Mouse (Mus musculus) limb, embryonic 11.5 days (tissue): ENCODE measurements around the gene Kcna6. TPM values are rescaled to one million over a fixed set of nuclear protein-coding genes. Genes with fewer than 3 reads are reported as not detected.

Experiments used
- ATAC-seq: fragments of 200-750 bp; cut with Nextera tagmentation; 2 replicates; pipeline ENCODE4 v1.8.0; 2017; ENCODE audit warnings: low read depth; ENCODE audit not compliant: insufficient number of reproducible peaks, low FRiP score, low TSS enrichment
- DNase-seq: peaks from one replicate; pipeline ENCODE4 v3.0.0-alpha.2; 2015; ENCODE audit warnings: low spot score
- H3K27ac ChIP-seq: fragments of 300-500 bp; sonication (generic); replicated peaks from 2 replicates; pipeline ENCODE4 v1.5.1; 2014; ENCODE audit warnings: low read depth, mild to moderate bottlenecking, low read length
- H3K27me3 ChIP-seq: fragments of 300-500 bp; sonication (generic); 2 replicates; pipeline ENCODE4 v1.6.1; 2014; ENCODE audit warnings: mild to moderate bottlenecking, low read length, mixed read lengths; ENCODE audit not compliant: control insufficient read depth, insufficient read depth
- H3K36me3 ChIP-seq: fragments of 300-500 bp; sonication (generic); 2 replicates; pipeline ENCODE4 v1.6.1; 2014; ENCODE audit warnings: mild to moderate bottlenecking, low read length, moderate library complexity, mixed read lengths; ENCODE audit not compliant: control insufficient read depth, insufficient read depth
- H3K4me1 ChIP-seq: fragments of 300-500 bp; sonication (generic); 2 replicates; pipeline ENCODE4 v1.6.1; 2014; ENCODE audit warnings: low read length, mixed read lengths; ENCODE audit not compliant: control insufficient read depth, insufficient read depth
- H3K4me2 ChIP-seq: fragments of 300-500 bp; sonication (generic); 2 replicates; pipeline ENCODE4 v1.6.1; 2014; ENCODE audit warnings: low read depth, mild to moderate bottlenecking, moderate library complexity; ENCODE audit not compliant: severe bottlenecking
- H3K4me3 ChIP-seq: fragments of 300-500 bp; sonication (generic); 2 replicates; pipeline ENCODE4 v1.5.1; 2014; ENCODE audit warnings: low read depth, low read length
- H3K9ac ChIP-seq: fragments of 300-500 bp; sonication (generic); 2 replicates; pipeline ENCODE4 v1.6.1; 2014; ENCODE audit warnings: mild to moderate bottlenecking, low read length
- H3K9me3 ChIP-seq: fragments of 300-500 bp; sonication (generic); 2 replicates; pipeline ENCODE4 v1.6.1; 2016; ENCODE audit warnings: low read length; ENCODE audit not compliant: control insufficient read depth
- WGBS: fragments of 180-500 bp; shearing (Covaris S2); extraction: QIAGEN DNeasy Blood & Tissue Kit; methylation state at CpG from one replicate; pipeline ENCODE4 v1.1.7; 2014; 5-methylcytosine and 5-hydroxymethylcytosine counted together
- polyA plus RNA-seq: library from polyadenylated mRNA; unstranded; fragments of >200 nt; fragmentation: Nextera tagmentation; extraction: Ambion mirVana; gene quantifications from 2 replicates; pipeline ENCODE4 v1.2.1, GENCODE M21; 2014

Gene Kcna6
- polyA plus RNA-seq, 1 experiment from 2014 or later = 5.3 TPM

- Histone ChIP-seq H3K4me1 (0 out of 2 replicates have a peak, but pooled peaks cover 6% of the 10 kb centered on the region), H3K36me3 (no peaks in the 10 kb centered on the region), H3K9me3 (no peaks in the 10 kb centered on the region), H3K4me2 (no peak overlapping the region), H3K9ac (no peak overlapping the region), H3K4me3 (no peak overlapping the region), H3K27ac (no peak overlapping the region), H3K27me3 (no peaks in the 10 kb centered on the region)
- ATAC-seq (no peak), DNase-seq (no peak)
- WGBS = 86% methylated on average over 12 of the region's 12 CpGs
These were observed 29.8 kb upstream of the Kcna6 start for GRCm38 (mm10) chr6:126770146-126770731.

DNA sequence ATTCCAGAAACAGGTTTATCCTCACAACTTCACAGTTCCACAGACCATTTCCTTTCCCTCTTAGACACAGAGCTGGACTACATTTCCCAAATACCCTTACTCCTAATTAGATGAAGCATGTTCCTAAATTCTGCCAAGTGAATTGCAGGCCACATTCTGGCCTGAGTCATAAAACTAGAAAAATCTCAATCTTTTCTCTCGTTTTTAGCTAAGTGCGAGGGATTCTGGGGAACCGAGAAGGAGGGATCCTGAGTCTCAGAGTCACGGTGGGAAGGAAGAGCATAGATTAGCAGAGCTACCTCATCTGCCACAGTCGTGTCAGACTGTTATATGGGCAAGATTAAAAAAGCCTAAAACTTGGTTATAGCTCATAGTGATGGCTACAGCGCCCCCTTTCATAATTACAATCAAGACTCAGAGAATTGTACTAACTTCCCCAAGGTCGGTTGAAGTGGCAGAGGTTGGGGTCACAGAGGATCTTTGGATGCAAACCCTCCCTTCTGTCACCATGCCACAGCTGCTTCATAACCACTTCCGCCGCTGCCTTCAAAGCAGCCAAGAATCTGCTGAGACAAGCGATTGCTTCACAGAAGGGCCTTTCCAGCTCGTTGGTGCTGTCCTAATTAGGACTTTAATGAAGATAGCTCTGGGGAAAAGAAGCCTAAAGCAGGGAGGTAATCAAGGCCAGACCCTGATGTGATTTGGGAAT is 28.6 kb upstream of the Kcna6 start:
- WGBS = 54% methylated on average over 11 of the region's 11 CpGs
- H3K4me3 ChIP-seq = no peak overlapping the region
- H3K36me3 ChIP-seq = no peaks in the 10 kb centered on the region
- DNase-seq (no peak), ATAC-seq (no peak)
- H3K9me3 ChIP-seq = no peaks in the 10 kb centered on the region
- no peak overlapping the region for H3K4me2 ChIP-seq
- 0 out of 2 replicates have a peak, but pooled peaks cover 6% of the 10 kb centered on the region for H3K4me1 ChIP-seq
- no peaks in the 10 kb centered on the region for H3K27me3 ChIP-seq
- no peak overlapping the region for H3K27ac ChIP-seq
- no peak overlapping the region for H3K9ac ChIP-seq

- H3K27ac ChIP-seq = no peak overlapping the region
- no peak overlapping the region for H3K4me2 ChIP-seq
- WGBS = 26% methylated on average over 7 of the region's 7 CpGs
- H3K9ac ChIP-seq = no peak overlapping the region
- H3K36me3 ChIP-seq = no peaks in the 10 kb centered on the region
- 0 out of 2 replicates have a peak, but pooled peaks cover 6% of the 10 kb centered on the region for H3K4me1 ChIP-seq
- no peaks in the 10 kb centered on the region for H3K27me3 ChIP-seq
- ATAC-seq (no peak), DNase-seq (no peak)
- no peaks in the 10 kb centered on the region for H3K9me3 ChIP-seq
- no peak overlapping the region for H3K4me3 ChIP-seq
These were observed 27.4 kb upstream of the Kcna6 start for GRCm38 (mm10) chr6:126767610-126768532.

GRCm38 (mm10) chr6:126766552-126766951 is 26.1 kb upstream of the Kcna6 start:
- Histone ChIP-seq H3K4me2 (no peak overlapping the region), H3K9ac (no peak overlapping the region), H3K27me3 (no peaks in the 10 kb centered on the region), H3K36me3 (no peaks in the 10 kb centered on the region), H3K9me3 (no peaks in the 10 kb centered on the region), H3K27ac (no peak overlapping the region), H3K4me1 (0 out of 2 replicates have a peak, but pooled peaks cover 6% of the 10 kb centered on the region), H3K4me3 (no peak overlapping the region)
- ATAC-seq = 0 out of 2 replicates have a peak, but pooled peaks have one; percentile 35
- 84% methylated on average over 5 of the region's 5 CpGs for WGBS
- DNase-seq = no peak

DNA sequence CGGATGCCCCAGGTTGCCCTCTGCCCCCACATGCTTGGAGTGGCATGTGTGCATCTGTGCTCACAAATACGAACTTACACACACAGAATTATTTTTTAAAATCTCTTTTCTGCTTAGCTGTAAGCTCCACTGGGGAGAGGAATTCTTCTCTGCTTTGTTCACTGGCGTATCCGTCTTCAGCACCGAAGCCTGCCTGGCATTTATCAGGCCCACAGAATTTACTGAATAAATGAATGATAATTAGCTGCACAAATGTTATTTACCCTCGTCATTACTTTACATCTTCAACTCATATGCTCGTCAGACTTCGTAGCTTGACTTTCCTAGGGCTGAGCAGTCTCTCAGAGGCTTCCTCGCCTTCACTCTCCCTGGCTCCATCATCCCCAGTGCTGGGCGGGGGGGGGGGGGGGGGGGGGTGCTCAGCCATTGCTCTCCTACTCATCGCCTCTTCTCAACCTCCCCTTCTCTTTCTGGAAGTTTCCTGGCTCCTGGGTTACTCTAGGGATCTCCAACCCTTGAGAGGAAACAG is 24.2 kb upstream of the Kcna6 start:
- Histone ChIP-seq H3K27me3 (no peaks in the 10 kb centered on the region), H3K27ac (no peak overlapping the region), H3K4me1 (0 out of 2 replicates have a peak, but pooled peaks cover 6% of the 10 kb centered on the region), H3K4me3 (no peak overlapping the region), H3K36me3 (no peaks in the 10 kb centered on the region), H3K9ac (no peak overlapping the region), H3K4me2 (no peak overlapping the region), H3K9me3 (no peaks in the 10 kb centered on the region)
- DNase-seq (no peak), ATAC-seq (no peak)
- 79% methylated on average over 11 of the region's 11 CpGs for WGBS

- Histone ChIP-seq H3K9ac (no peak overlapping the region), H3K27ac (no peak overlapping the region), H3K4me3 (no peak overlapping the region), H3K4me2 (no peak overlapping the region), H3K9me3 (no peaks in the 10 kb centered on the region), H3K36me3 (no peaks in the 10 kb centered on the region), H3K27me3 (no peaks in the 10 kb centered on the region), H3K4me1 (peaks cover under 1% of the 10 kb centered on the region; the same call in 1 of the 2 replicates)
- no peak for DNase-seq
- WGBS = 94% methylated on average over 4 of the region's 4 CpGs
- ATAC-seq = no peak
These were observed 20.9 kb upstream of the Kcna6 start for GRCm38 (mm10) chr6:126761362-126761761.

DNA sequence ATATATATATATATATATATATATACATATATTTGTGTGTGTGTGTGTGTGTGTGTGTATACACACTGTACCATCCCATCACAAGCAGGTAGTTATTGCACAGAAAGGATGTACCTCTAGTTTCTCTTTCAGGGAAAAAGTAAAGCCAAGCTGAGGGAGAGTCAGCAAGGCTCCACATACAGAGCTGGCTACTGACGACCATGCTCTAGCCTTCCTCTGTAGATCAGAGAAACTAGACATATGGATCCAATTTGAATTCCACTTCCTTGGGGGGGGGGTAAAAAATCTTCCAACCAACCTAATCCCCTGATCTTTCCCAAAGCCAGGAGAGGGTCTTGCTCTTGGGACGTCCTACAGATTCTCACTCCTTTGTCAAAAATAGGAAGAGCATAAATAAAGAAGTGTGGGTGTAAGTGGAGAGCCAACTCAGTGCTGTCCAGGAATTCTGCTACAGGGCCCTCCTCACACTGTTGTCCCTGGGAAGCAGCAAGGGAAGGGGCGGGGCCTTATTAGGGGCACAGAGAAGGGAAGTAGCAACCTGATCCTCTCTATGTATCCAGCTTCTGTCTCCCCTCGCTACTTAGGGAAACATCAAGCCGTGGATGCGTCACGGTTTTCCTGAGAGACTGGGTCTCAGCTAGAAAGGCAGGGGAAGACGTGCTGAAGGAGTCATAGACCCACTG is 15.4 kb upstream of the Kcna6 start:
- Histone ChIP-seq H3K9me3 (no peaks in the 10 kb centered on the region), H3K27me3 (no peaks in the 10 kb centered on the region), H3K4me2 (0 out of 2 replicates have a peak overlapping the region, but pooled peaks have one; percentile 4), H3K4me3 (no peak overlapping the region), H3K9ac (no peak overlapping the region), H3K27ac (peak overlapping the region; percentile 61; the same call in 1 of the 2 replicates), H3K4me1 (peaks cover 17% of the 10 kb centered on the region), H3K36me3 (no peaks in the 10 kb centered on the region)
- WGBS = 10% methylated on average over 8 of the region's 8 CpGs
- peak; percentile 79 for ATAC-seq
- DNase-seq = peak; percentile 75
